Mouse (Mus musculus) monocyte, adult 2 months (primary cell): ENCODE measurements around the gene 1700088E04Rik.

Experiments
- DNase-seq, 2 experiments: peaks; one replicate each; pipeline ENCODE4 v3.0.0; 2022; ENCODE audit warnings: low spot score in 2 of 2, low read depth in 1 of 2

Gene 1700088E04Rik

GRCm38 (mm10) chr15:79101531-79101930 lies 39.5 kb downstream of the 1700088E04Rik start:
- no peak for DNase-seq

DNA sequence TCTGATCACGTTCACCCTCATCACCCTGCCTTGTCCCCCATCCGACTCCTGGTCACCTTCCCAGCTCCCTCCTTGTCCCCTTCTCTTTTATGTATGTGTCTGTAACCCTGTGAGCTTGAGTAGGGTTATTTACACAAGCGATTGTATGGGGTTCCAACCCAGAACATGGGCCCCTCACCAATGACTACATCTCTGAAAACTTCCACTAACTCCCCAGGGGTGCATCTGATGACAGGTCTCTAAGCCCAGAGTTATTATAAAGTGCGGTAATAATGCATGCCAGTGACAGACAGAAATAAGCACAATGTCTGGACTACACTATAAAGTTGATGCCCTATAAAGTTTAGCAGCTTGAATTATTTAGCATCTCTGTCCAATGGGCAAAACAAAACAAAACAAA lies 40.7 kb downstream of the 1700088E04Rik start:
- DNase-seq: no peak

DNA sequence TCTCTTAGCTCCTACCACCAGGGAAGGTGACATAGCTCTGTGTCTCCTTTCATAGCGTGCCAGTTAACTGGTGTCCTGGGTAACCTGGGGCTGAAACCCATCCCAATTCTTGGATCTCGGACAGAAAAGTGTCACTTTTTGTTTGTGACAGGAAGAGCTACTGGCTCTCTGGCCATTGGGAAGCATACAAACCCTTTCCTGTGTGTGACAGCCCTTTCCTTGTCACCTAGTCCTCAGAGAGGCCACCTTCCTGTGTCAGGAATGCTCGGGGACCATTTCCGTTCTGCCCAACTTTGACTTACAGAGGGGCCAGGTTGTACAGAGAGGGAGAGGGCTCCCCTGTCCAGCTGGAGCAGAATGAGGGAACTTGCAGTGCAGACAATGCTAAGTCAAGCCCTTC lies 41.6 kb downstream of the 1700088E04Rik start:
- no peak for DNase-seq

GRCm38 (mm10) chr15:79098868-79099267 lies 42.2 kb downstream of the 1700088E04Rik start:
- no peak for DNase-seq

DNA sequence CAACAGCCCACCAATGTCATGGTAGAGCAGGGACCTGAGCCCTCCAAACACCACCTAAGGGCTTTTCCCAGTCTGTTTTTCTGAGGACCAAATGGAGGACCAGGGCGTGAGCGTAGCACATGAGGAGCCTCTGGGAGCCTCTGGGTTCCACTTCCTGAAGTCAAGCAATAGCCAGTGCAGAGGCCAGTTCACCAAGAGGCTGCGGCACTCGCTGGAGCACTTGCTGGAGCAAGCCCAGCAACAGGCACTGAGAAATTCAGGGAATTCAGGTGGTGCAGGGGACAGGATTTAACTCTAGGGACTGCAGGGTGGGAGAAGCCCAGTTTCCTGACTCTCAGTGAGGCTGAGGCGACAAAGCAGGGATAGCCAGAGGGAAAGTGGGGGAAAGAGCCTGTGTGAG lies 42.8 kb downstream of the 1700088E04Rik start:
- DNase-seq: no peak

- DNase-seq: no peak
Measured at GRCm38 (mm10) chr15:79097611-79098025, 43.4 kb downstream of the 1700088E04Rik start.

DNA sequence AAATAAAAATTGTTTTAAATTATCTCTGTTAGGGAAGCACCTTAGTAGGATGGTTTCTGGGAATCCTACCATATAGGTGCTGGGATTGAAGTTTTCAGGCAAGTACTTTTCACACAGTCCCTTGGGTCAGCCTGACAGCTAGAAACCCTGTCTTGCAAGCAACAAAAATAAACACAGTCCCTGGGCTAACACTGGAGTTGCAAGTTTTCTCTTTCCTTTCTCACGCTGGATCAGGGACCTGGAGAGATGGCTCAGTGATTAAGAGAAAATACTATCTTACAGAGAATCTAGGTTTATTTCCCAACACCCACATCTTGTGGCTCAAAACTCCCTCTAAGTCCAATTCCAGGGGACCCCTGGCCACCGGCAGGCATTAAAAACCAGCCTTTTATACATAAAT lies 43.9 kb downstream of the 1700088E04Rik start:
- no peak for DNase-seq

- no peak for DNase-seq
Measured at GRCm38 (mm10) chr15:79096556-79096955, 44.5 kb downstream of the 1700088E04Rik start.

DNA sequence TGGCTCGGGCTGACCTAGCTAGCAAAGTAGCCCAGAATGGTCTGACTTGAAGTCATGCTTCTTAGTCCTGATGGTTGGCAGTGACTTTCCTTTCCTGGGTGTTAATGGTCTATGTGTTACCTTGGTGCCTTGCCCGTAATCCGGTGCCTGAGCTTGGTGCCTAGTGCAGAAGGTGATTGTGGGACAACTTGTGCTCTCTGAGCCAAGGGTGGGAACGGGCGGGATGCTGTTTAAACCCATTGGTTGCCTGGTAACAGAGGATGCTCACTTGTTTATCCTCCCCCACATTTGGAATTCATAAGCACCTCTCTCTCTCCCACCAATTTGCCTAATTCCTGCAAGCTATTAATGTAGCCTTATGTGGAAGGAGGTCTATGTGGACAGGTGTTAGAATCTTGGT lies 45.6 kb downstream of the 1700088E04Rik start:
- no peak for DNase-seq

- no peak for DNase-seq
Measured at GRCm38 (mm10) chr15:79093083-79093839, 47.8 kb downstream of the 1700088E04Rik start.

- DNase-seq: no peak
Measured at GRCm38 (mm10) chr15:79092284-79092683, 48.8 kb downstream of the 1700088E04Rik start.

- DNase-seq: no peak
Measured at GRCm38 (mm10) chr15:79079567-79079966, 61.5 kb downstream of the 1700088E04Rik start.
